Mouse (Mus musculus) MEL (cell line): ENCODE measurements around the gene Xylb. TPM values are rescaled to one million over a fixed set of nuclear protein-coding genes. Genes with fewer than 3 reads are reported as not detected.

ENCODE experiments used
- DNase-seq: peaks from one replicate; pipeline ENCODE4 v3.0.0; 2011; ENCODE audit warnings: low read depth, low spot score
- H3K27ac ChIP-seq: 2 replicates; pipeline ENCODE4 v1.5.1; 2012; ENCODE audit warnings: low read depth, mild to moderate bottlenecking, control low read depth, low read length, moderate library complexity; ENCODE audit not compliant: control insufficient read depth
- H3K27me3 ChIP-seq, 2 experiments: fragments of 150-350 bp in 1 of 2; sonication (generic) in 1 of 2; 2 replicates each; pipeline ENCODE4 v1.6.1; 2012; ENCODE audit warnings: low read length in 2 of 2, mild to moderate bottlenecking in 2 of 2, improper control_type of control experiment in 1 of 2, moderate library complexity in 1 of 2; ENCODE audit not compliant: insufficient read depth in 2 of 2, control insufficient read depth in 1 of 2
- H3K36me3 ChIP-seq, 2 experiments: 2 replicates each; pipeline ENCODE4 v1.6.1; 2012 to 2014; ENCODE audit warnings: low read length in 2 of 2, improper control_type of control experiment in 1 of 2, inconsistent platforms in 1 of 2, mild to moderate bottlenecking in 1 of 2; ENCODE audit not compliant: insufficient read depth in 2 of 2, control insufficient read depth in 1 of 2
- H3K4me1 ChIP-seq, 2 experiments: fragments of 150-350 bp in 1 of 2; sonication (generic) in 1 of 2; 2 replicates each; pipeline ENCODE4 v1.6.1; 2012; ENCODE audit warnings: low read length in 2 of 2, improper control_type of control experiment in 1 of 2, mild to moderate bottlenecking in 1 of 2; ENCODE audit not compliant: insufficient read depth in 2 of 2, control insufficient read depth in 1 of 2
- H3K4me3 ChIP-seq, 2 experiments: fragments of 150-350 bp in 1 of 2; sonication (generic) in 1 of 2; 2 replicates each; pipeline ENCODE4 v1.5.1; 2012; ENCODE audit warnings: low read depth in 2 of 2, low read length in 2 of 2, mild to moderate bottlenecking in 2 of 2, moderate library complexity in 2 of 2, control low read depth in 1 of 2, improper control_type of control experiment in 1 of 2; ENCODE audit not compliant: control insufficient read depth in 1 of 2, insufficient read depth in 1 of 2
- H3K79me2 ChIP-seq: 2 replicates; pipeline ENCODE4 v1.6.1; 2012; ENCODE audit warnings: mild to moderate bottlenecking, low read length, moderate library complexity; ENCODE audit not compliant: control insufficient read depth, poor library complexity, insufficient read depth
- H3K9ac ChIP-seq: 2 replicates; pipeline ENCODE4 v1.6.1; 2012; ENCODE audit warnings: low read depth, mild to moderate bottlenecking, control low read depth, low read length, moderate library complexity; ENCODE audit not compliant: control insufficient read depth, poor library complexity, severe bottlenecking
- H3K9me3 ChIP-seq: fragments of 150-350 bp; sonication (generic); replicated peaks from 2 replicates; pipeline ENCODE4 v1.6.1; 2012; ENCODE audit warnings: mild to moderate bottlenecking, low read length, improper control_type of control experiment, moderate library complexity; ENCODE audit not compliant: insufficient read depth
- BHLHE40 ChIP-seq: IDR thresholded peaks from 2 replicates; pipeline ENCODE4 v1.6.1; 2012; ENCODE audit warnings: low read depth, mild to moderate bottlenecking, inconsistent platforms, low read length, improper control_type of control experiment, borderline replicate concordance
- CTCF ChIP-seq, 3 experiments: IDR thresholded peaks in 2 of 3; conservative IDR thresholded peaks in 1 of 3; 2 replicates each; pipeline ENCODE4 v1.5.1; 2011 to 2012; ENCODE audit warnings: low read length in 3 of 3, low read depth in 2 of 3, mild to moderate bottlenecking in 2 of 3, improper control_type of control experiment in 1 of 3, inconsistent platforms in 1 of 3, mixed read lengths in 1 of 3, moderate library complexity in 1 of 3; ENCODE audit not compliant: control insufficient read depth in 1 of 3, insufficient read depth in 1 of 3, poor library complexity in 1 of 3, severe bottlenecking in 1 of 3
- EP300 ChIP-seq, 2 experiments: IDR thresholded peaks; 2 replicates each; pipeline ENCODE4 v1.6.1; 2011; ENCODE audit warnings: improper control_type of control experiment in 2 of 2, low read length in 2 of 2, low read depth in 1 of 2, mild to moderate bottlenecking in 1 of 2
- GABPA ChIP-seq: IDR thresholded peaks from 2 replicates; pipeline ENCODE4 v1.6.1; 2012; ENCODE audit warnings: low read depth, mild to moderate bottlenecking, inconsistent platforms, low read length, improper control_type of control experiment, moderate library complexity
- GATA1 ChIP-seq: IDR thresholded peaks from 2 replicates; pipeline ENCODE4 v1.6.1; 2011; ENCODE audit warnings: low read depth, low read length, improper control_type of control experiment
- JUND ChIP-seq: IDR thresholded peaks from 2 replicates; pipeline ENCODE4 v1.6.1; 2011; ENCODE audit warnings: low read depth, mild to moderate bottlenecking, improper control_type of control experiment, low read length
- KAT2A ChIP-seq: conservative IDR thresholded peaks from 2 replicates; pipeline ENCODE4 v1.6.1; 2012; ENCODE audit warnings: low read depth, low read length, improper control_type of control experiment, inconsistent platforms
- MAFK ChIP-seq: IDR thresholded peaks from 2 replicates; pipeline ENCODE4 v1.6.1; 2011; ENCODE audit warnings: low read depth, mild to moderate bottlenecking, low read length, improper control_type of control experiment, borderline replicate concordance
- MAX ChIP-seq: IDR thresholded peaks from 2 replicates; pipeline ENCODE4 v1.6.1; 2011; ENCODE audit warnings: low read length, improper control_type of control experiment
- MAZ ChIP-seq: IDR thresholded peaks from 2 replicates; pipeline ENCODE4 v1.6.1; 2012; ENCODE audit warnings: low read depth, mild to moderate bottlenecking, inconsistent platforms, low read length, improper control_type of control experiment
- MXI1 ChIP-seq: IDR thresholded peaks from 2 replicates; pipeline ENCODE4 v1.6.1; 2011; ENCODE audit warnings: mild to moderate bottlenecking, low read depth, low read length, improper control_type of control experiment
- MYB ChIP-seq: IDR thresholded peaks from 2 replicates; pipeline ENCODE4 v1.6.1; 2011; ENCODE audit warnings: mild to moderate bottlenecking, low read depth, low read length, improper control_type of control experiment
- POLR2AphosphoS2 ChIP-seq: IDR thresholded peaks from 2 replicates; pipeline ENCODE4 v1.6.1; 2011; ENCODE audit warnings: low read length, improper control_type of control experiment
- POLR2AphosphoS5 ChIP-seq: IDR thresholded peaks from 2 replicates; pipeline ENCODE4 v1.6.1; 2012; ENCODE audit warnings: low read depth, borderline replicate concordance, mild to moderate bottlenecking, inconsistent platforms, low read length, moderate library complexity, mixed read lengths
- RAD21 ChIP-seq: IDR thresholded peaks from 2 replicates; pipeline ENCODE4 v1.6.1; 2011; ENCODE audit warnings: mild to moderate bottlenecking, low read depth, low read length, improper control_type of control experiment
- SIN3A ChIP-seq: IDR thresholded peaks from 2 replicates; pipeline ENCODE4 v1.6.1; 2012; ENCODE audit warnings: low read length, improper control_type of control experiment, inconsistent platforms
- SMC3 ChIP-seq: IDR thresholded peaks from 2 replicates; pipeline ENCODE4 v1.6.1; 2011; ENCODE audit warnings: low read depth, low read length, improper control_type of control experiment
- TAL1 ChIP-seq: IDR thresholded peaks from 2 replicates; pipeline ENCODE4 v1.6.1; 2012; ENCODE audit warnings: mild to moderate bottlenecking, inconsistent platforms, low read length, moderate library complexity, mixed read lengths
- TBP ChIP-seq: IDR thresholded peaks from 2 replicates; pipeline ENCODE4 v1.8.0; 2011; ENCODE audit warnings: low read depth, low read length, improper control_type of control experiment
- UBTF ChIP-seq: IDR thresholded peaks from 2 replicates; pipeline ENCODE4 v1.6.1; 2012; ENCODE audit warnings: low read depth, mild to moderate bottlenecking, inconsistent platforms, low read length, improper control_type of control experiment, moderate library complexity, borderline replicate concordance; ENCODE audit not compliant: insufficient read depth
- USF1 ChIP-seq: IDR thresholded peaks from 2 replicates; pipeline ENCODE4 v1.6.1; 2014; ENCODE audit warnings: low read depth, mild to moderate bottlenecking, inconsistent platforms, low read length, improper control_type of control experiment, moderate library complexity
- ZC3H11A ChIP-seq: IDR thresholded peaks from 2 replicates; pipeline ENCODE4 v1.6.1; 2012; ENCODE audit warnings: low read depth, mild to moderate bottlenecking, inconsistent platforms, low read length, improper control_type of control experiment
- ZKSCAN1 ChIP-seq: IDR thresholded peaks from 2 replicates; pipeline ENCODE4 v1.6.1; 2012; ENCODE audit warnings: low read depth, mild to moderate bottlenecking, inconsistent platforms, low read length, improper control_type of control experiment, moderate library complexity
- ZMIZ1 ChIP-seq: IDR thresholded peaks from 2 replicates; pipeline ENCODE4 v1.6.1; 2012; ENCODE audit warnings: low read depth, mild to moderate bottlenecking, inconsistent platforms, low read length, improper control_type of control experiment, moderate library complexity
- ZNF384 ChIP-seq: IDR thresholded peaks from 2 replicates; pipeline ENCODE4 v1.6.1; 2012; ENCODE audit warnings: low read depth, mild to moderate bottlenecking, inconsistent platforms, low read length, improper control_type of control experiment
- polyA plus RNA-seq, 2 experiments: library from polyadenylated mRNA; stranded (reverse) in 1 of 2; unstranded in 1 of 2; fragments of >175 nt in 1 of 2; fragments of >200 nt in 1 of 2; gene quantifications; 2 replicates each; pipeline versions ENCODE4 v1.2.1 to v1.2.4; 2012; ENCODE audit warnings: low replicate concordance in 2 of 2, low read depth in 1 of 2; ENCODE audit not compliant: insufficient read length in 2 of 2, insufficient read depth in 1 of 2, missing spikeins in 1 of 2
- total RNA-seq: library from RNA; depleted of rRNA; stranded (reverse); fragments of 300-350 nt; gene quantifications from 2 replicates; pipeline ENCODE4 v1.2.3, GENCODE M21; 2012

Gene Xylb
- total and polyA plus RNA-seq, 3 experiments, result 3.8 to 12.9 TPM; not detected in 1

DNA sequence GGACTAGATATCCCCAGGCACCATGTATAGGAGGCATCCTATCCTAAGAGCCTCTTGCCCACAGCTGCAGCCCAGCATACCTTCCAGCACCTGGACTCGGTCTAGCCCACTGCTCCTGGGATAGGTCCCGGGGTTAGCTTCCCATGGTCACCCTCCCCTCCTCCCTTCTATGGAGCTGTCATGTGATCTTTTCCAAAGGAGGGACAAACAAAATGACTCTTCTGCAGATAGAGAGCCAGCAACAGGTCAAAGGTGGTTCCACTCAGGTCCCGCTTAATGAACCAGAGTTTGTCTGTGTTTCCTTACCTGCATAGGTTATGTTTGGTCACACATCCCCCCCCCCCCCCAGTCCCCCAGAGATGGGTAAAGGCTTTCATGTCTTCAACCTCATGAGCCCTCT is 6.7 kb upstream of the Xylb start:
- no peak overlapping the region for H3K27ac ChIP-seq
- H3K9me3 ChIP-seq, result no peaks in the 10 kb centered on the region
- no peaks in the 10 kb centered on the region for H3K27me3 ChIP-seq
- no peak overlapping the region for H3K4me3 ChIP-seq
- H3K4me1 ChIP-seq, result no peaks in the 10 kb centered on the region
- no peak for DNase-seq
- no peak overlapping the region for H3K9ac ChIP-seq
- no peaks in the 10 kb centered on the region for H3K79me2 ChIP-seq
- TF ChIP-seq ZMIZ1 (no peak), GATA1 (no peak), GABPA (no peak), POLR2AphosphoS5 (no peak), UBTF (no peak), ZNF384 (no peak), SMC3 (no peak)
- H3K36me3 ChIP-seq, result no peaks in the 10 kb centered on the region

GRCm38 (mm10) chr9:119350947-119351705 is 6.1 kb upstream of the Xylb start:
- Histone ChIP-seq H3K4me1 (no peaks in the 10 kb centered on the region), H3K9me3 (no peaks in the 10 kb centered on the region), H3K4me3 (no peak overlapping the region), H3K9ac (no peak overlapping the region), H3K79me2 (no peaks in the 10 kb centered on the region), H3K27ac (no peak overlapping the region), H3K36me3 (no peaks in the 10 kb centered on the region), H3K27me3 (no peaks in the 10 kb centered on the region)
- no peak for TF ChIP-seq TBP
- TF ChIP-seq TAL1, result no peak
- no peak for TF ChIP-seq SMC3
- no peak for TF ChIP-seq KAT2A
- no peak for TF ChIP-seq EP300 (IDR thresholded peaks at IDR 0.05; ENCODE audit: low read depth in 1 of 2, low read length in 2 of 2)
- no peak for TF ChIP-seq ZMIZ1
- TF ChIP-seq MAFK, result no peak
- TF ChIP-seq JUND, result no peak
- no peak for TF ChIP-seq MYB
- no peak for DNase-seq

- no peak overlapping the region for H3K27ac ChIP-seq
- no peaks in the 10 kb centered on the region for H3K36me3 ChIP-seq
- H3K4me1 ChIP-seq, result 0 out of 4 replicates have a peak, but pooled peaks cover 0 to under 1% of the 10 kb centered on the region in 2 experiments
- DNase-seq, result peak; percentile 76
- H3K27me3 ChIP-seq, result no peaks in the 10 kb centered on the region
- no peaks in the 10 kb centered on the region for H3K9me3 ChIP-seq
- no peak overlapping the region for H3K4me3 ChIP-seq
- no peak overlapping the region for H3K9ac ChIP-seq
- H3K79me2 ChIP-seq, result no peaks in the 10 kb centered on the region
- TF ChIP-seq SMC3 (peak; percentile 78), CTCF (IDR thresholded peaks at IDR 0.05 in 2 of 3, conservative IDR thresholded peaks at IDR 0.05 in 1 of 3; ENCODE audit: control insufficient read depth in 1 of 3, insufficient read depth in 1 of 3, low read depth in 2 of 3, low read length in 3 of 3, poor library complexity in 1 of 3, severe bottlenecking in 1 of 3) (peak; percentile 63 to 95 (median 82)), RAD21 (peak; percentile 78), MAZ (no peak), MXI1 (peak; percentile 76), BHLHE40 (peak; percentile 65), KAT2A (no peak), ZNF384 (no peak), ZC3H11A (peak; percentile 67), POLR2AphosphoS2 (no peak), EP300 (IDR thresholded peaks at IDR 0.05; ENCODE audit: low read depth in 1 of 2, low read length in 2 of 2) (no peak), ZKSCAN1 (no peak), USF1 (peak; percentile 61), GABPA (no peak), POLR2AphosphoS5 (no peak), UBTF (no peak), SIN3A (no peak), MAX (peak; percentile 82)
Measured at GRCm38 (mm10) chr9:119352060-119352459, 5.1 kb upstream of the Xylb start.
